Mouse (Mus musculus): ENCODE data around the gene Grin2a. TPM values are rescaled to one million over a fixed set of nuclear protein-coding genes. Genes with fewer than 3 reads are reported as not detected.

The Grin2a gene
- polyA plus RNA-seq, 1 experiment from 2014 or later, result 0.04 TPM

DNA sequence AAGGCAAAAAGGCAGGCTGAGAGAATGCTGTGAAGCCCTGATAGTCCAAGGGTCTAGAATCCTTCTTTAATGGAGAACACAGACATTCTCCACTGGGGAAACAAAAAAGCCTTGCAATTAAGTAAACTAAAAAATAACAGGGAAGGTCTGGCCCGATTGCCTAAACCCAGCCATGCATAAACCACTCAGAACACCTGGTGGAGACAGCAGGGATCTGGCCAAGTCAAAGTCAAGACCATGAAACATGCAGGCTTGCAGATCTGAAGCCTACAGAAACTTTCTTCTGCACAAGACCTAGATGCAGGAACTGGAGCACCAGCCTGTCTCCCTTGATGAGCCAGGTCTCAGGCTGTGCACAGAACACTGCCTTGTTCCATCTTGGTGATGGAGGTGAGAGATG, 36.0 kb downstream of the Grin2a start:
- Histone ChIP-seq H3K27ac (no peak overlapping the region), H3K4me3 (no peak overlapping the region), H3K9ac (no peak overlapping the region), H3K4me1 (no peaks in the 10 kb centered on the region), H3K36me3 (no peaks in the 10 kb centered on the region), H3K27me3 (replicated peaks) (no peaks in the 10 kb centered on the region), H3K4me2 (no peak overlapping the region), H3K9me3 (replicated peaks) (no peaks in the 10 kb centered on the region)
- no peak for ATAC-seq
- WGBS (ENCODE audit: insufficient replicate concordance), result 26% methylated on average over 1 of the region's 1 CpGs

DNA sequence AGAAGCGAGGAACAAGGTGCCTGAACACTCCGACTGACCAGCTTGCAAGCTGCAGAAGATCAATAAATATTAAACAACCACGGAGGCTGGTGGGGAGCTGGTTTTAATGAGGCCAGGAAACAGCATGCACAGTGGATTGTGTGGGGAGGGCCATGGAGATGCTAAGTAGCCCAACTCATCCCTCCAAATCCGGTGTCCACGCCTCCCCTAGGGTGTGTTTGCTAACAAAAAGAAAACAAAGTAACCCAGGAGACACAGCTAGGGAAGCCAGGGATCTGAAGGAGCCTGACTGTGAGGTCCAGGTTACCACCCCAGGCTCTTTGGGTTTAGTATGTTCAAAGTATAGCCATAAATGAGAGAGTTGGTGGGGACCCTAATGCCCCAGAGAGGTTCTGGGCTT, 41.1 kb downstream of the Grin2a start:
- Histone ChIP-seq H3K4me2 (no peak overlapping the region), H3K9ac (no peak overlapping the region), H3K27ac (no peak overlapping the region), H3K36me3 (no peaks in the 10 kb centered on the region), H3K9me3 (replicated peaks) (no peaks in the 10 kb centered on the region), H3K4me1 (no peaks in the 10 kb centered on the region), H3K27me3 (replicated peaks) (no peaks in the 10 kb centered on the region), H3K4me3 (no peak overlapping the region)
- WGBS (ENCODE audit: insufficient replicate concordance), result 41% methylated on average over 5 of the region's 5 CpGs
- no peak for ATAC-seq

DNA sequence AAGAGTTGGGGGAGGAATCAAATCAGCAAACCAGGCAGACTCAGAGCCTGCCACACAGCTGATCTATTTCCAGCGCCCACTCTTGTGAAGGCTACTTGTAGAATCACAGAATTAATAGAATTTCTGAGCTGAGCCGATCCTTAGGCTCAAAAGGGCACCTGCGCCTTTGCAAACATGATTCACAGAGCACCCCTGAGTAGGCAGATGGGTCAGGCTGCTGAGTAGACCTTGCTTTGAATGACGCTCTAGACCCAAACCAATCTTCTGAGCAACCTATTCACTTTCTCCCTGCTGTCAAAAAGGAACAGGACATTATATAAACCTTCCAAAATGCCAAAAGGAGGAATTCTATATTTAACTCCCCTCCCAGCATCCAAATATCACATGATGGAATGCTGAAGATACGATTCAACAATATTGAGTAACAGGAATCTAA, 41.9 kb downstream of the Grin2a start:
- no peaks in the 10 kb centered on the region for H3K27me3 ChIP-seq (replicated peaks)
- H3K27ac ChIP-seq, result no peak overlapping the region
- no peak overlapping the region for H3K4me2 ChIP-seq
- H3K9ac ChIP-seq, result no peak overlapping the region
- no peaks in the 10 kb centered on the region for H3K36me3 ChIP-seq
- 66% methylated on average over 5 of the region's 5 CpGs for WGBS (ENCODE audit: insufficient replicate concordance)
- no peak overlapping the region for H3K4me3 ChIP-seq
- ATAC-seq, result no peak
- no peaks in the 10 kb centered on the region for H3K9me3 ChIP-seq (replicated peaks)
- H3K4me1 ChIP-seq, result no peaks in the 10 kb centered on the region

DNA sequence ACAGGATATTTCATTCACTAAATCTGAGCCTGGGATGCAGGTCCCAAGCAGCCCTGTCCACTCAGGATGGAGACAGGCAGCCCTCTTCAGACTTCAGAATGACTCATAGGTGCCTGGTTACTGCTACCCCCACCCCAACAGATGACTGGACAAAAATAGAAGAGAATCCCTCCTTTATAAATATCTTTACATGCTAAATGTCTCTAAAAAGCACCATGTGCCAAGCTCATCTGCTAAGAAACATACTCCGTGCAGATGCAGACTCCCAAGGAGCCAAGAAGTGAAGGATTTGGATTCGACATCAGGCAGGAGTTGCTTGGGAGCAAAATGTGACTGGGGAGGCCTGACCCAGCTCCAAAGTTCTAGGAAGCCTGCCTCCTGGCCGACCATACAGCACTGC, 46.1 kb downstream of the Grin2a start:
- Histone ChIP-seq H3K27me3 (replicated peaks) (no peaks in the 10 kb centered on the region), H3K9me3 (replicated peaks) (no peaks in the 10 kb centered on the region), H3K27ac (no peak overlapping the region), H3K4me3 (no peak overlapping the region), H3K4me2 (no peak overlapping the region), H3K9ac (no peak overlapping the region), H3K36me3 (no peaks in the 10 kb centered on the region), H3K4me1 (no peaks in the 10 kb centered on the region)
- no peak for ATAC-seq
- WGBS (ENCODE audit: insufficient replicate concordance), result 59% methylated on average over 3 of the region's 3 CpGs

DNA sequence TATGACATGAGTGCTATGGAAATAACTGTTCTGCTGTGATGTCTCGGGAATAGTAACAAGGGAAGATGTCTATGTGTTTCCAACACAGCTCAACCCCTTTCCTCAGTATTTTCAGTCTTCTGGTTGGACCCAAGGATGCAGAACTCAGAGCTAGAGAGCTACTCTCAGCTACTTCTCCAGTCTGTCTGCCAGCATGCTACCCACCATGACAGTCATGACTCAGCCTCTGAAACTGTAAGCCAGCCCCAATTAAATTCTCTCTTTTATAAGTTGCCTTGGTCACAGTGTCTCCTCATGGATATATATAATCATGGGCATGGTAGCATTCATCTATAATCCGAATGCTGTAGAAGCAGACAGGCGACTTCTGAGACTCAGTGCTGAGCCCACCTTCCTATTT, 47.9 kb downstream of the Grin2a start:
- Histone ChIP-seq H3K4me2 (no peak overlapping the region), H3K9ac (no peak overlapping the region), H3K9me3 (replicated peaks) (no peaks in the 10 kb centered on the region), H3K27ac (no peak overlapping the region), H3K4me3 (no peak overlapping the region), H3K36me3 (no peaks in the 10 kb centered on the region), H3K27me3 (replicated peaks) (no peaks in the 10 kb centered on the region), H3K4me1 (no peaks in the 10 kb centered on the region)
- ATAC-seq, result no peak
- 43% methylated on average over 3 of the region's 3 CpGs for WGBS (ENCODE audit: insufficient replicate concordance)

DNA sequence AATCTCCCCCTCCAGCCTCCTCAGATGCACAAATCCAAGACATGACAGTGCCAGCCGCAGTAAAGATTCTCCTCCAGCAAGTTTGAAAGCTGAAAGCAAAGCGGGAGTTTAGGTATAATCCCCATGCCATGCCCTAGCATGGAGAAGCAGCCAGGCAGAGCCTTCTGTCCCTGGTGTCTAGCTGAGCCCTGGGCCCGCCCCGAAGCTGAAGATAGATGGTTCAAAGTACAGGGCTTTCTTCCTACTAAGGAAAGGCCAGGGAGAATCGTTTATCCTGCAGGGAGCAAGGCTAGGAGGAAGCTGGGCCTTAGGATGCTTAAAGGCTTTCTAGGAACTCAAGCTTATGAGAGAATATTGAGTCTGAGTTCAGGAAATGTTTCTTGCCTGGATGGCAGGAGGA, 50.5 kb downstream of the Grin2a start:
- no peak for ATAC-seq
- Histone ChIP-seq H3K4me1 (no peaks in the 10 kb centered on the region), H3K27ac (no peak overlapping the region), H3K4me3 (no peak overlapping the region), H3K36me3 (no peaks in the 10 kb centered on the region), H3K27me3 (replicated peaks) (no peaks in the 10 kb centered on the region), H3K9ac (no peak overlapping the region), H3K4me2 (no peak overlapping the region), H3K9me3 (replicated peaks) (no peaks in the 10 kb centered on the region)
- 48% methylated on average over 5 of the region's 5 CpGs for WGBS (ENCODE audit: insufficient replicate concordance)

DNA sequence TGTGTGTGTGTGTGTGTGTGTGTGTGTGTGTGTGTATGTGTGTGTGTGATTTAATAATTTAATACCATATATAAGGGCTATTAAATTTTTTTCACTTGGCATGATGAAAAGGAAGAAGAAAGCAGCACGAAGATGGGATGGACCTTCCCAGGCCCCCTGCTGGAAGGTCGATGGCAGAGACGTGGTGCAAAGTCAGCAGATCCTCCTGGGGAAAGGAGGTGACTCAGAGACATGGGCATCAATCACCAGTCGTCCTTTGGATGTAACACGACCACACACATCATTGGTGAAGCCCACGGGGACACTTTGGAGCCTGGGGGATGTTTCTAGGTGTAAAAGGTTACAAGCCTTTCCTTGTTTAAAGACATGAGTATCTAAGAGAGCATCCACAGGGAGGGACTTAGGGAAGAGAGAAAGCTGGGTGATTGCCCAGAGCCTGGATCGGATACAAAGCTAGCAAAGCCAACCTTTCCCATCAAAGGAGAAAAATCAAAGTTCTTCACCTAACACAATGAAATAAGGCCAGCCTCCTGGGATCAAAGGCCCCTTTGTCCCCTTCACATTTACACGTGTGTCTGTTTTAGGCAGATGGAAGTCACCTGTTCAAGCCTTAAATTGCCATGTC, 53.9 kb downstream of the Grin2a start:
- H3K36me3 ChIP-seq, result no peaks in the 10 kb centered on the region
- no peak overlapping the region for H3K4me2 ChIP-seq
- WGBS (ENCODE audit: insufficient replicate concordance), result 36% methylated on average over 8 of the region's 8 CpGs
- H3K9me3 ChIP-seq (replicated peaks), result no peaks in the 10 kb centered on the region
- no peak for ATAC-seq
- H3K4me3 ChIP-seq, result no peak overlapping the region
- H3K4me1 ChIP-seq, result no peaks in the 10 kb centered on the region
- no peaks in the 10 kb centered on the region for H3K27me3 ChIP-seq (replicated peaks)
- H3K9ac ChIP-seq, result no peak overlapping the region
- H3K27ac ChIP-seq, result no peak overlapping the region

DNA sequence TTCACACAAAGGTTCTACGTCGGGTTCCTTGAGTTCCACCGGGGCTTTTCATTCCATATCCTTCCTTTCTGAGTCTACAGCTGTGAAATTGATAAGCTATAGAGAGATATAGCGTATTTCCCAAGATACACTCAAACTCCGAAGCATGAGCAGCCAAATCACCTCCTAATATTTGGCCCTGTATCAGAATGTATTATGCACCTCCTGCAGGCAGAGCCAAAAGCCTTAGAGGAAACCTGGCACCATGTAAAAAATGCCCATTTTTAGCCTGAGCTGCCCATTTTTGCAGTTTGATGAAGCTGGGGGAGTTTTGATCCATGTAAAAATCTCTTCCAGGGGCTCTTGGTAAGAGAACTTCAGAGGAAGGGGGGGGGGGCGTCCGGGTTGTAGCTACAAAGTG, 54.6 kb downstream of the Grin2a start:
- H3K36me3 ChIP-seq, result no peaks in the 10 kb centered on the region
- H3K9ac ChIP-seq, result no peak overlapping the region
- no peaks in the 10 kb centered on the region for H3K4me1 ChIP-seq
- H3K27me3 ChIP-seq (replicated peaks), result no peaks in the 10 kb centered on the region
- no peak overlapping the region for H3K4me2 ChIP-seq
- no peak for ATAC-seq
- no peaks in the 10 kb centered on the region for H3K9me3 ChIP-seq (replicated peaks)
- H3K27ac ChIP-seq, result no peak overlapping the region
- no peak overlapping the region for H3K4me3 ChIP-seq
- WGBS (ENCODE audit: insufficient replicate concordance), result 59% methylated on average over 7 of the region's 7 CpGs

DNA sequence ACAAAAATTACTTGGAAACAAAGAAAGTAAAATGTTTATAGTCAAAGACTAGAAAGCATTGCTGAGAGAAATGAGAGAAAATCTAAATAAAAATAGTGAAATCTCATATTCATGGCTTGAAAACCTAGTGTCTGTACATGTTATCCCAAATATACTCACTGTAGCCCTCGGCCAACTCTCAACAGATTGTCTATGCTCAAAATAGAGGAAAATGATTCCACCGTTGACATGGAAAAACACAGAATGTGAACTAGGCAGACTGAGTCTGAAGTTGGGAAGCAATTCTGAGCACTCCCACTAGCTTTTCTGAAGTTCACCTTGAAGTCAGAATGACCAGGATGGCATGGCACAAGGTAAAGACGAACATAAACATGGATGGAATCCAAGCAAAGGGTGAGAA, 84.7 kb downstream of the Grin2a start:
- H3K27ac ChIP-seq, result no peak overlapping the region
- no peaks in the 10 kb centered on the region for H3K9me3 ChIP-seq (replicated peaks)
- no peaks in the 10 kb centered on the region for H3K36me3 ChIP-seq
- 60% methylated on average over 3 of the region's 3 CpGs for WGBS (ENCODE audit: insufficient replicate concordance)
- no peak overlapping the region for H3K9ac ChIP-seq
- no peaks in the 10 kb centered on the region for H3K4me1 ChIP-seq
- no peaks in the 10 kb centered on the region for H3K27me3 ChIP-seq (replicated peaks)
- no peak for ATAC-seq
- H3K4me3 ChIP-seq, result no peak overlapping the region
- H3K4me2 ChIP-seq, result no peak overlapping the region

DNA sequence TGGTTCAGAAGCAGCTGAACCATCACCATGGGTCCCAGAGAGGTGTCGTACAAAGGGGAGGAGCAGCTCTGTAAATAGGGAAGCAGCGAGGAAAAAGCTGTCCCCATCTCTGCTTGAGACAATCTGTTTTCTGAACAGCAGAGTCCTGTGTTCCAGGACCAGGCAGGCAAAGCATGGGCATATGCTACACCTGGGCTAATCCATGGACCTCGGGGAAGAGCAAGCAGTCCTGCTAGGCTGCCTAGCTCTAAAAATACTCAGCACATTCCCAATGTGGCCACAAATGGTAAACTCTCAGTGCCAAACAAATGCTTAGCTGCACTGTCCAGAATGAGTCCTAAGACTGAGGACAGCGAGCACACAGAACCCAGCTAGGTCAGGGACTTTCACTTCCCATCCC, 86.1 kb downstream of the Grin2a start:
- WGBS (ENCODE audit: insufficient replicate concordance), result 67% methylated on average over 4 of the region's 4 CpGs
- Histone ChIP-seq H3K27me3 (replicated peaks) (no peaks in the 10 kb centered on the region), H3K9ac (no peak overlapping the region), H3K4me3 (no peak overlapping the region), H3K4me2 (no peak overlapping the region), H3K4me1 (no peaks in the 10 kb centered on the region), H3K9me3 (replicated peaks) (no peaks in the 10 kb centered on the region), H3K27ac (no peak overlapping the region), H3K36me3 (no peaks in the 10 kb centered on the region)
- ATAC-seq, result no peak

DNA sequence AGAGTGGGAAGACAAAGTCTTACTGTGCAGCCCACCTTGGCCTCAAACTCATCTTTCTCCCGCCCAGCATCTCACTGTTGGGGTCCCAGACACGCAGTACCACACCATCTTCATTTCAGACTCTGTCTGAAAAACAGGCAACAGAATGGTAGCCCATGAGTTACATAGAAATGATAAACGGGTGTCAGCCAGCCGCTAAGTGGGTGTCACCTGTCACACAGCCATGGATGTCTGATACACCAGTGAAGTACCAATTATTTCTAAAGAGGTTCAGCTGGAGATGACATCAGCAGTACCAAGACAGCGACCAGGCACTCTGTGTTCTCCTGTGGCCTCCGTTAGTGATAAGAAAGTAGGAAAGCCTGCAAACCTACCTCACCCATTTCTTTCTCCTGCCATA, 90.9 kb downstream of the Grin2a start:
- no peaks in the 10 kb centered on the region for H3K4me1 ChIP-seq
- no peak overlapping the region for H3K27ac ChIP-seq
- H3K9ac ChIP-seq, result no peak overlapping the region
- H3K9me3 ChIP-seq (replicated peaks), result no peaks in the 10 kb centered on the region
- no peak overlapping the region for H3K4me2 ChIP-seq
- no peak for ATAC-seq
- 63% methylated on average over 6 of the region's 6 CpGs for WGBS (ENCODE audit: insufficient replicate concordance)
- H3K4me3 ChIP-seq, result no peak overlapping the region
- no peaks in the 10 kb centered on the region for H3K36me3 ChIP-seq
- no peaks in the 10 kb centered on the region for H3K27me3 ChIP-seq (replicated peaks)

DNA sequence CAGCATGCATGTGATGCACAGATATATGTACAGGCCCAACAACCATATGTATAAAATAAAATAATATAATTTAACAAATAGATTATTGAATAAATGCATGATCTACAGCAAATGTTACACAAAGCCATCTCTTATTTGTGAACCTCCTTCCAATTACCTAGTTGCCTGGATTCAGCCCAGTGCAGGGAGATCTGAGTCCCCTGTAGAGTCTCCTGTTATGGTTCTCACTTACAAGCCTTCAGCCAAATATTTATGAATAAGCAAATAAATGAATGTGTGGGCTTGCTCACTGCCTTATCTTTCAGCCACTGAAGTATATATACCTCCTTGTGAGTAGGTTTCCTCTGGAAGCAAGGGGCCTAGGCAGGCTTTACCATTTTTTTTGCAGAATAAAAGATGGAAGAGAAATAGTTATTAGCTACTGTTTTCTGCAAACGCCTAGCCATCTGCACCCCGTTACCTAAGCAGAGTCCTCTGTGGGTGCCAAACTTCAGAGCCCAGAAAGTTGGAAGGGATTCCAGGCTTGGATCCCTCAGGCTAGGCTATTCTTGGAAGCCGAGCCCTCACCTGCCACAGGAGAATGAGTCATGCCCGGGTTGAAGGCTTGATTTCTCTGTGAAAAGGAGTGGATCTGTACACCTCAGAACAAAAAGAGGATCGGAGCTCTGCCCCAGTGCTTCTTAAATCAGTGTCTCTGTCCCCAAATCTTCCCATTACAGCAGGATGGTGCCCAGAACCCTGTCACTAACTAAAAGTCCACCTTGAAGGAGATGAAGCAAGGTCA, 92.5 kb downstream of the Grin2a start:
- no peak for ATAC-seq
- 63% methylated on average over 5 of the region's 5 CpGs for WGBS (ENCODE audit: insufficient replicate concordance)
- H3K4me1 ChIP-seq, result no peaks in the 10 kb centered on the region
- H3K36me3 ChIP-seq, result no peaks in the 10 kb centered on the region
- H3K4me2 ChIP-seq, result no peak overlapping the region
- H3K27me3 ChIP-seq (replicated peaks), result no peaks in the 10 kb centered on the region
- H3K9me3 ChIP-seq (replicated peaks), result no peaks in the 10 kb centered on the region
- H3K27ac ChIP-seq, result no peak overlapping the region
- H3K9ac ChIP-seq, result no peak overlapping the region
- H3K4me3 ChIP-seq, result no peak overlapping the region

DNA sequence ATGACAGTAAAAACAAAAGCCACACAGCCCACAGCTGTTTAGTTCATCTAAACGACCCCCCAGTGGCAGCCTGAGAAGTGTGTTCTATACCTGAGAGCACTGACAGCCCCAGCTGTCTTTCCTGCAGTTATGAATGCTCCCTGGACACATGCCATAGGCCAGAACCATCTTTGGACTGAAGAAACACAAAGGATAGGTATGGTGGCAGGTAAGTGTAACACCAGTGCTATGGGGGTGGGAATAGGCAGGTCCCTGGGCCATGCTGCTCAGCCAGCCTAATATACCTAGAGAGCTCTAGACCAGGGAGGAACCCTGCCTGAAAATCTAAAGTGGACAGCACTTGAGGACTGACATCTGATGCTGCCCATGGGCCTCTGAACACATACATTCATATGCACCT, 93.9 kb downstream of the Grin2a start:
- no peak overlapping the region for H3K4me3 ChIP-seq
- 15% methylated on average over 1 of the region's 1 CpGs for WGBS (ENCODE audit: insufficient replicate concordance)
- H3K9ac ChIP-seq, result no peak overlapping the region
- H3K27ac ChIP-seq, result no peak overlapping the region
- no peaks in the 10 kb centered on the region for H3K9me3 ChIP-seq (replicated peaks)
- H3K4me1 ChIP-seq, result no peaks in the 10 kb centered on the region
- ATAC-seq, result no peak
- no peak overlapping the region for H3K4me2 ChIP-seq
- no peaks in the 10 kb centered on the region for H3K27me3 ChIP-seq (replicated peaks)
- no peaks in the 10 kb centered on the region for H3K36me3 ChIP-seq

Data from liver, embryonic 12.5 days (tissue).